Mouse (Mus musculus) ovary, adult 18-20 months (tissue): ENCODE measurements around the gene 4930447C04Rik.

Experiments used
- DNase-seq: peaks from one replicate; pipeline ENCODE4 v3.0.0; 2022; ENCODE audit warnings: low spot score, mixed read lengths

The 4930447C04Rik gene

GRCm38 (mm10) chr12:72940071-72940821, at the start of gene 4930447C04Rik:
Gene 4930447C04Rik, minus strand, starts transcription at chr12:72940774.
- no peak for DNase-seq

- DNase-seq: peak; percentile 44
Measured at GRCm38 (mm10) chr12:72983071-72983857, 42.7 kb upstream of the 4930447C04Rik start.

DNA sequence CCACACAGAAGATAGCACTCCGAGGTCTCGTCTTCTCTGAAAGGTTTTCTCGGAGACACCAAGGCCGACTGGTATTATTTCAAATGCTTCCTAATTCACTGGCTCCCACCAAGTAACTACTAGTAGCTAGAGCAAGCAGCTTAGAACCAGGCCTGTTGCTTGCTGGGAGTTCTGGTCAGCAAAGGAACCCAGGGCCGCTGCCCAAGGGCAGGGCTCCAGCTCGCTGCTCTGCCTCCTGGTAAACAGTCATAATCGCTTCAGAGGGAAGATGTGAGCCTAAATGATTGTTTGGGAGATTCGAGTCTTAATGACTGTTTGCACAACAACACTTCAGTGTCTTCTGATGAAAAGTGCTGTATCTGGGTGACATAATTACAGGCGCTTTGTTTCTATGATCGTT, 42.0 kb upstream of the 4930447C04Rik start:
- DNase-seq: peak; percentile 20

DNA sequence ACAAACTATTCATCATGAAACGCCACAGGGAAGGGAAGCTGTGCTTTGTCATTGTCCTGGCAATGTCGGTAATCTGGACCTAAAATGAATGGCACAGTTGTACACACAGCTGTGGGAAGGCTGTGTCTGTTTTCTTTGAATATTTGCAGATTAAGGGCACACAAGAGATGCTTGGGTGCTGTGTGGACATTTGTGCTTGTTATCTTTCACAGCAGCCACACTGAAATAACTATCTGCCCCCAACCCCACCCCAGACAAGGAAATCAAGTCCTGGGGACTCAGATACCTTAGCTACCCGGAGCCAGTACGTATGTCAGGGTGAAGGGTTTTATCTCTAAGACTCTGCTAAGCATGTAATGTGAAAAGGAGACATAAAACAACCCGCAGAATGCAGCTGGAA, 38.7 kb upstream of the 4930447C04Rik start:
- no peak for DNase-seq

DNA sequence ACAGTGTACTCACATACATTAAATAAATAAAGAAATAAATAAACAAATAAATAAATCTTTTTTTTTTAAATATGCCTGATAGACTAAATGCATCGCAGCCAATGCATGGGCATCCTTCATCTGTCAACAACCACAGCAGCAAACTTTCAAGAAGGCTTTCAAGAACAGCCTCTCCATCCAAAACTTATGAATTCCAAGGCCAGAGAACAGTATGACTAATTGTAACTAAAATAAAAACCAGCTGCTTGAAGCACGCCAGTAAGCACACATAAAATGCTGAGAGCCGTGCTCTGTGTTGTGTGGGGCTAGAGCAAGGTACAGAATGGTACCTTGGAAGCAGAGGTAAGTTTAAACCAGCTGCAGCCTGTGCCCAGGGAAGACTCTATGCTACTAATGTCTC, 37.3 kb upstream of the 4930447C04Rik start:
- no peak for DNase-seq

DNA sequence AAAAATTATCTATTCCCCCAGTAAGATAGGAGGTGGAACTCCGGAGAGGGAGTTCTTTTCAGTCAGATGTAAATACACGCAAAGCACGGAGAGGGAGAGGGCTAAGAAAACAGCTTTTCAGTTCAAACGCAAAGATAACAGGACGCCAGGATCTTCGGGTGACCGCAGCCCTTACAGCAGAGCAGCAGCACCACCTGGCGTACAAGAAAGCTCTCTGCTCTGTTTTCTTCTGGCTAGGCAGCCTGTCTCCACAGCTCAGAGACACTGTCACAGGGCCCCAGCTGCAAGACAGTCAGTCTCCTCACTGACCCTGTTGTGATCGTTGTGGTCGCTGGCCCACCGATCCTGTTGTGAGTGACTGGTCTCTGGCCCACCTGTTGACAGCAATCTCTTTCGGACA, 36.1 kb upstream of the 4930447C04Rik start:
- peak; percentile 69 for DNase-seq

- DNase-seq: no peak
Measured at GRCm38 (mm10) chr12:72976172-72976571, 35.6 kb upstream of the 4930447C04Rik start.

DNA sequence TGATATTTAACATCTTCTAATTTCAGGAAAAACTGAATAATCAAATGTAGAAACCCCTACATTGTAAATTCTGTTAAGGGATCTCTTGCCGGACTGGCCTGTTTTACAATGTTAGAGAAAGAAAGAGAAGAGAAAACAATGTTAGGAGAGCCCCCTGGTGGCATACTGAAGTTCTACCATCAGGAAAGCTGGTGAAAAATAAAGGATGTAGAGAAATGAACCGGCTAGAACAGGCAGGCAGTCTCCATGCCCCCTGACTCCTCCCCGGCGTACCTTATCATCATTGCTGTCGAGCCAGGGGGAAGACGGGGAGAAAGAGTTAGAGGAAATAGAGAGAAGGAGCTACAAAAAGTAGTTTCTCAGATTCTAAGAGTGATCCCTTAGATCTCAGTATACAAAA, 32.6 kb upstream of the 4930447C04Rik start:
- DNase-seq: no peak

- no peak for DNase-seq
Measured at GRCm38 (mm10) chr12:72970620-72971019, 30.0 kb upstream of the 4930447C04Rik start.

- DNase-seq: no peak
Measured at GRCm38 (mm10) chr12:72967541-72967940, 27.0 kb upstream of the 4930447C04Rik start.

DNA sequence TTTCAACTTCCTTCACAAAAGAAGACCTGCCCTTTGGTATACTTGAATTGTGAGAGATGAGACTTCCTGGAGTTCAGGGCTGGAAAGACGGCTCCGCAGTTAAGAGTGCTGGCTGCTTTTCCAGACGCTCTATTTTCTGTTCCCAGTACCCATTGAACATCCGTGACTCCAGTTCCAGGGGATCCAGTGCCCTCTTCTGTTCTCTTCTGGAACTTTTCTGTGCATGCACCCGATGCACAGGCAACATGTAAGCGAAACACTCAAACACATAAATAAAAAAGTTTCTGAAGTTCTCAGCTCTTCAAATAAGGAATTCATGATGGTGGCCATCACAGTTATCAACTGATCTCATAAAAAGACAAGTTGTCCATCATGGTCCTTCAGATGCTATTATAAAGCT, 22.2 kb upstream of the 4930447C04Rik start:
- DNase-seq: no peak

DNA sequence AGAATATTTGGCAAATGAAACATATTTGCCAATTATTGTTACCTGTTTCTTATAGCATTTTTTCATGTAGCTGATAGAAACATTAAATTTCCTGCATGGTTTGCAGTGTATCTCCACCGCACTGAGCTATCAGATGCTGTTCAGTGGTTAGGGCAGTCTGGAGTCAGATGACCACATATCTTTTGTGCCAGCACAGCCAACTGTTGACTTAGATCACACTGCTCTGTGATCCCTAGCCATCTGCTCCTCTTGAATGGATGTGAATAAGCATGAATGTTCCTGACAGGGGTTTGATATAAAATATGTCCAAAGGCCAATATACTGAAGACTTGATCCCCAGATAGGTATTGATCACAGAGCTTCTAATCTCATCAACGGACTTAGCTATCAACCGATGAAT, 17.9 kb upstream of the 4930447C04Rik start:
- DNase-seq: no peak

DNA sequence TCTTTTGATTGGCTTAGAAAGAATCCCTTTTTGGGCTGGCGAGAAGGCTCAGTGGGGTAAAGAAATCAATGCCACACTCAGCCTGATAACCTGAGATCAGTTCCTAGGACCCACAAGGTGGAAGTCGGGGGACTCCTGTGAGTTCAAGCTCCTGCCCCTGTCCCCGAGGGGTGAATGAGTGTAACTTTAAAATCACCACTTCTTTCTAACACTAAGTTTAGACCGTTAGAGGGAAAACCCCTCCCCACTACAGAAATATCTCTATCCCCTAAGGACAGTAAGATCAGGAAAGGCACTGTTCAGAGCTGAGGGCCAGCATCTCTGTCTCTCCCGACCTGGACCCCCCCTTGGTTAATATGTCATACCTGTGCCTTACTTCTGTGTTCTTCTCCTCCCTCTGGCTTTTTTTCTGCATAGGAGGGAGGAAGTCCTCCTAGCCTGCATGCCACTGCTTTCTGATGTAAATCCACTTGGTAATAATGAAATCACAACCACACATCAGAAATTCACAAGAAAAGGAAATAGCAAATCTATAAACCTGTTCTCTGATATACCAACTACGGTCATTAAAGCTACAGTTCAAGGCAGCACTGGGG, 17.4 kb upstream of the 4930447C04Rik start:
- no peak for DNase-seq

DNA sequence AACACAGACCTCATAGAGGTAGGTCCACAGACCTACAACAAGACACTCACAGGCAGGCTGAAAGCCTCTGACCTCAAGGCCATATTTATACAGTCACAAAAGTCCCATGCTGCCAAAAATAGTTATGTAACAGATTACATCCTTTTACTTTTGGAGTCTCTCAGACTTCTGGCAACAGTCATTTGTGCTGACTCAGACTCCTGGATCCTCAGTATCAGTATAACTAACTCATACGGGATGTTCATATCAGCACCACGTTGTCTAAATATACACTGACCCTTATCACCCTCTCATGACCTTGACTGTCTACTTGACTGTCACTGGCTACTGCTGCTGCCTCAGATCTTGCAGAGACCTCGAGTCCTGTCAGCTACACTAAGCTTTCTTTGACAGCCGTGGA, 14.3 kb upstream of the 4930447C04Rik start:
- DNase-seq: no peak

DNA sequence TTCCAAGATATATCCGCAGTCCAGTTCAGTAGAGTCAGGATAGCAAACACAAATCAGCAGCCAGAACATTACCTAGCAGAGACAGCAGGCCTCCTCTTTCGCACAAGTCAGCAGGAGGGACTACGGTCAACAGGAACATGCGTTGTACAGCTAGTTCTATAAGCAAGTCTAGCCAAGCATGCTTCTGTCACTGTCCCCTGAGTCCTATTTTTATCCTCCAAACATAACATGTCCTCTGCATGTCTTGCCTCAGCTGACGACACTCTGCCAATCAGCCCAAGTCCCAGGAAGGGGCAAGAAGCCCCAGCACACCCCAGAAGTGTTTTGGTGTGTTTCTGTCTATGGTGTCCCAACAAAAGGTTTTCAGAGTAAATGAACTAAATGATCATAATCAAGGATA, 13.3 kb upstream of the 4930447C04Rik start:
- no peak for DNase-seq

DNA sequence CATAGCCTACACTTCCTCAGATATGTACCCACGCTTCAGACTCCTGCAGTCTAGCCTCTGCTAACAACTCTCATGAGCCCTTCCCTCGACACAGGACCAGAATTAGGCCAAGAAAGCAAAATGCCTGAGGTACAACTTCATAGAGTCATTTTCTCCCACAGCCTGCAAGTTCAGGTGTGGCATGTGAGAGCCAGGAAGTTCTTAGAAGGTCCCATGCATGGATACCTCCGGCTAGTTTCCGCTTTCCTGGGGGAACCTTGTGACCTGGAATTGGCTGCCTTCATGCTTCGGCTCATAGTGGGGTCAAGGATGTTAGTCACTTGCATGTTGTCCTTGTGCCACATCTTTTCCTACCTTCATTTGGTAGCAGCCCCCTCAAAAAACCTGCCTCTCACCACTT, 12.5 kb upstream of the 4930447C04Rik start:
- DNase-seq: no peak

GRCm38 (mm10) chr12:72947335-72947734, 6.8 kb upstream of the 4930447C04Rik start:
- no peak for DNase-seq

GRCm38 (mm10) chr12:72946805-72947204, 6.2 kb upstream of the 4930447C04Rik start:
- no peak for DNase-seq

DNA sequence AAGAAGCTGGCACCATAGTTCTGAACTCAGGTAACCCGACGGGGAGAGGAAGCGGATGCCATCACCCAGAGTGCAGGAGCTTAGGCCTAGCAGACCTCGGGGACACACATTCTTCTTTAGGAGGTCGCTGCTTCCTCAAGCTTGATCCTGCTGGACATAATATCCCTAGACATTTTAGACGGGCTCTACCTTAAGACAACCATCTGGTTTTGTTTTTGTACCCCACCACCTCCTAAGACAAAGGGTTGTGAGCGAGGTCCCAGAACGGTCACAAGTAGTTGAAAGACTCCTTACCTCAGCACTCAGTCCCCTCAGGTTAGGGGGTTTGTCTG, 5.5 kb upstream of the 4930447C04Rik start:
- no peak for DNase-seq

- DNase-seq: no peak
Measured at GRCm38 (mm10) chr12:72945301-72946063, 4.9 kb upstream of the 4930447C04Rik start.

- no peak for DNase-seq
Measured at GRCm38 (mm10) chr12:72944411-72945225, 4.0 kb upstream of the 4930447C04Rik start.
